Mouse (Mus musculus): ENCODE data around the gene Rasgef1b. TPM values are rescaled to one million over a fixed set of nuclear protein-coding genes. Genes with fewer than 3 reads are reported as not detected.

Rasgef1b gene
- polyA plus RNA-seq, 1 experiment from 2014 or later, result 30.5 TPM

GRCm38 (mm10) chr5:99279016-99279757 is 449.7 kb downstream of the Rasgef1b start:
- Histone ChIP-seq H3K27me3 (0 out of 2 replicates have a peak, but pooled peaks cover 5% of the 10 kb centered on the region), H3K9me3 (replicated peaks) (no peaks in the 10 kb centered on the region), H3K4me1 (peaks cover 13% of the 10 kb centered on the region), H3K27ac (no peak overlapping the region), H3K36me3 (no peaks in the 10 kb centered on the region), H3K9ac (no peak overlapping the region), H3K4me2 (replicated peaks) (no peak overlapping the region), H3K4me3 (no peak overlapping the region)
- ATAC-seq (ENCODE audit: low FRiP score), result no peak
- WGBS, result 73% methylated on average over 9 of the region's 9 CpGs

GRCm38 (mm10) chr5:99278364-99278763 is 450.5 kb downstream of the Rasgef1b start:
- 92% methylated on average over 8 of the region's 8 CpGs for WGBS
- no peak for ATAC-seq (ENCODE audit: low FRiP score)
- H3K4me2 ChIP-seq (replicated peaks), result no peak overlapping the region
- no peaks in the 10 kb centered on the region for H3K36me3 ChIP-seq
- H3K9ac ChIP-seq, result no peak overlapping the region
- peaks cover 19% of the 10 kb centered on the region for H3K4me1 ChIP-seq
- H3K27ac ChIP-seq, result no peak overlapping the region
- H3K4me3 ChIP-seq, result no peak overlapping the region
- 0 out of 2 replicates have a peak, but pooled peaks cover 5% of the 10 kb centered on the region for H3K27me3 ChIP-seq
- no peaks in the 10 kb centered on the region for H3K9me3 ChIP-seq (replicated peaks)

- Histone ChIP-seq H3K27me3 (0 out of 2 replicates have a peak, but pooled peaks cover 5% of the 10 kb centered on the region), H3K9me3 (replicated peaks) (no peaks in the 10 kb centered on the region), H3K4me2 (replicated peaks) (no peak overlapping the region), H3K4me3 (no peak overlapping the region), H3K9ac (no peak overlapping the region), H3K36me3 (no peaks in the 10 kb centered on the region), H3K4me1 (peaks cover 19% of the 10 kb centered on the region), H3K27ac (no peak overlapping the region)
- ATAC-seq (ENCODE audit: low FRiP score), result no peak
- WGBS, result 84% methylated on average over 9 of the region's 9 CpGs
Observed at GRCm38 (mm10) chr5:99277536-99277935, 451.3 kb downstream of the Rasgef1b start.

GRCm38 (mm10) chr5:99274119-99274563 is 454.7 kb downstream of the Rasgef1b start:
- Histone ChIP-seq H3K4me2 (replicated peaks) (0 out of 2 replicates have a peak overlapping the region, but pooled peaks have one; percentile 11), H3K9ac (no peak overlapping the region; the same call in 1 of the 2 replicates), H3K27me3 (0 out of 2 replicates have a peak, but pooled peaks cover 5% of the 10 kb centered on the region), H3K4me1 (peaks cover 18% of the 10 kb centered on the region), H3K27ac (peak overlapping the region; percentile 60), H3K9me3 (replicated peaks) (no peaks in the 10 kb centered on the region), H3K4me3 (no peak overlapping the region), H3K36me3 (no peaks in the 10 kb centered on the region)
- 34% methylated on average over 12 of the region's 12 CpGs for WGBS
- peak; percentile 93 for ATAC-seq (ENCODE audit: low FRiP score)

GRCm38 (mm10) chr5:99271531-99271930 is 457.3 kb downstream of the Rasgef1b start:
- Histone ChIP-seq H3K4me2 (replicated peaks) (no peak overlapping the region), H3K27me3 (0 out of 2 replicates have a peak, but pooled peaks cover 4% of the 10 kb centered on the region), H3K36me3 (no peaks in the 10 kb centered on the region), H3K4me3 (no peak overlapping the region), H3K9ac (no peak overlapping the region), H3K4me1 (peaks cover 15% of the 10 kb centered on the region), H3K27ac (no peak overlapping the region), H3K9me3 (replicated peaks) (no peaks in the 10 kb centered on the region)
- no peak for ATAC-seq (ENCODE audit: low FRiP score)
- WGBS, result 97% methylated on average over 1 of the region's 1 CpGs

GRCm38 (mm10) chr5:99269131-99269530 is 459.7 kb downstream of the Rasgef1b start:
- Histone ChIP-seq H3K4me2 (replicated peaks) (no peak overlapping the region), H3K9ac (no peak overlapping the region), H3K4me3 (no peak overlapping the region), H3K9me3 (replicated peaks) (no peaks in the 10 kb centered on the region), H3K36me3 (no peaks in the 10 kb centered on the region), H3K4me1 (peaks cover 6% of the 10 kb centered on the region), H3K27me3 (no peaks in the 10 kb centered on the region), H3K27ac (no peak overlapping the region)
- ATAC-seq (ENCODE audit: low FRiP score), result no peak
- WGBS, result 88% methylated on average over 2 of the region's 2 CpGs

GRCm38 (mm10) chr5:99267338-99267737 is 461.5 kb downstream of the Rasgef1b start:
- Histone ChIP-seq H3K36me3 (no peaks in the 10 kb centered on the region), H3K27me3 (no peaks in the 10 kb centered on the region), H3K4me2 (replicated peaks) (no peak overlapping the region), H3K9me3 (replicated peaks) (no peaks in the 10 kb centered on the region), H3K27ac (no peak overlapping the region), H3K4me3 (no peak overlapping the region), H3K9ac (no peak overlapping the region), H3K4me1 (no peaks in the 10 kb centered on the region)
- no peak for ATAC-seq (ENCODE audit: low FRiP score)
- 92% methylated on average over 5 of the region's 5 CpGs for WGBS

GRCm38 (mm10) chr5:99266301-99266700 is 462.6 kb downstream of the Rasgef1b start:
- 93% methylated on average over 8 of the region's 8 CpGs for WGBS
- no peak for ATAC-seq (ENCODE audit: low FRiP score)

GRCm38 (mm10) chr5:99262197-99262920 is 466.5 kb downstream of the Rasgef1b start:
- no peak overlapping the region for H3K9ac ChIP-seq
- H3K36me3 ChIP-seq, result no peaks in the 10 kb centered on the region
- H3K27me3 ChIP-seq, result no peaks in the 10 kb centered on the region
- H3K4me1 ChIP-seq, result 0 out of 2 replicates have a peak, but pooled peaks cover 2% of the 10 kb centered on the region
- no peak overlapping the region for H3K4me2 ChIP-seq (replicated peaks)
- no peak for ATAC-seq (ENCODE audit: low FRiP score)
- H3K27ac ChIP-seq, result no peak overlapping the region
- H3K9me3 ChIP-seq (replicated peaks), result no peaks in the 10 kb centered on the region
- WGBS, result 68% methylated on average over 6 of the region's 6 CpGs
- H3K4me3 ChIP-seq, result no peak overlapping the region

More at GRCm38 (mm10) chr5:99266301-99266700, 462.6 kb downstream of the Rasgef1b start:
- H3K4me1 ChIP-seq, result 0 out of 2 replicates have a peak, but pooled peaks cover 2% of the 10 kb centered on the region
- no peak overlapping the region for H3K4me2 ChIP-seq (replicated peaks)
- H3K27ac ChIP-seq, result no peak overlapping the region
- no peaks in the 10 kb centered on the region for H3K36me3 ChIP-seq
- no peak overlapping the region for H3K4me3 ChIP-seq
- H3K9me3 ChIP-seq (replicated peaks), result no peaks in the 10 kb centered on the region
- H3K9ac ChIP-seq, result no peak overlapping the region
- no peaks in the 10 kb centered on the region for H3K27me3 ChIP-seq

- no peak for ATAC-seq (ENCODE audit: low FRiP score)
- WGBS, result 85% methylated on average over 4 of the region's 4 CpGs
- no peak overlapping the region for H3K4me3 ChIP-seq
- H3K27me3 ChIP-seq, result no peaks in the 10 kb centered on the region
- H3K36me3 ChIP-seq, result no peaks in the 10 kb centered on the region
- no peak overlapping the region for H3K9ac ChIP-seq
- no peak overlapping the region for H3K27ac ChIP-seq
- no peak overlapping the region for H3K4me2 ChIP-seq (replicated peaks)
- no peaks in the 10 kb centered on the region for H3K9me3 ChIP-seq (replicated peaks)
- 0 out of 2 replicates have a peak, but pooled peaks cover 2% of the 10 kb centered on the region for H3K4me1 ChIP-seq
Observed at GRCm38 (mm10) chr5:99261121-99261724, 467.6 kb downstream of the Rasgef1b start.

GRCm38 (mm10) chr5:99258003-99258500 is 470.8 kb downstream of the Rasgef1b start:
- Histone ChIP-seq H3K36me3 (no peaks in the 10 kb centered on the region), H3K9ac (no peak overlapping the region), H3K27ac (no peak overlapping the region), H3K9me3 (replicated peaks) (no peaks in the 10 kb centered on the region), H3K4me2 (replicated peaks) (no peak overlapping the region), H3K27me3 (peaks cover 17% of the 10 kb centered on the region), H3K4me1 (0 out of 2 replicates have a peak, but pooled peaks cover 2% of the 10 kb centered on the region), H3K4me3 (no peak overlapping the region)
- 87% methylated on average over 4 of the region's 4 CpGs for WGBS
- no peak for ATAC-seq (ENCODE audit: low FRiP score)
